Mouse (Mus musculus) neural tube, embryonic 11.5 days (tissue): ENCODE data around the gene Ntn1. TPM values are rescaled to one million over a fixed set of nuclear protein-coding genes. Genes with fewer than 3 reads are reported as not detected.

Experiments used
- ATAC-seq: fragments of 200-750 bp; cut with Nextera tagmentation; 2 replicates; pipeline ENCODE4 v1.8.0; 2017; ENCODE audit warnings: moderate number of reproducible peaks, mild to moderate bottlenecking, moderate TSS enrichment, moderate library complexity; ENCODE audit not compliant: insufficient read depth, low FRiP score, low TSS enrichment
- DNase-seq: peaks from one replicate; pipeline ENCODE4 v3.0.0-alpha.2; 2015; ENCODE audit warnings: low spot score
- H3K27ac ChIP-seq: fragments of 300-500 bp; sonication (generic); 2 replicates; pipeline ENCODE4 v1.5.1; 2014; ENCODE audit warnings: low read depth, mild to moderate bottlenecking, low read length
- H3K27me3 ChIP-seq: fragments of 300-500 bp; sonication (generic); 2 replicates; pipeline ENCODE4 v1.6.1; 2014; ENCODE audit warnings: mild to moderate bottlenecking, low read length, mixed read lengths; ENCODE audit not compliant: control insufficient read depth, insufficient read depth
- H3K36me3 ChIP-seq: fragments of 300-500 bp; sonication (generic); 2 replicates; pipeline ENCODE4 v1.6.1; 2014; ENCODE audit warnings: mild to moderate bottlenecking, low read length, moderate library complexity, mixed read lengths; ENCODE audit not compliant: control insufficient read depth, insufficient read depth
- H3K4me1 ChIP-seq: fragments of 300-500 bp; sonication (generic); 2 replicates; pipeline ENCODE4 v1.6.1; 2014; ENCODE audit warnings: low read length, mixed read lengths; ENCODE audit not compliant: control insufficient read depth, insufficient read depth
- H3K4me2 ChIP-seq: fragments of 300-500 bp; sonication (generic); 2 replicates; pipeline ENCODE4 v1.6.1; 2014; ENCODE audit warnings: low read depth, mild to moderate bottlenecking, moderate library complexity
- H3K4me3 ChIP-seq: fragments of 300-500 bp; sonication (generic); 2 replicates; pipeline ENCODE4 v1.5.1; 2014; ENCODE audit warnings: low read depth, low read length
- H3K9ac ChIP-seq: fragments of 300-500 bp; sonication (generic); 2 replicates; pipeline ENCODE4 v1.6.1; 2014; ENCODE audit warnings: mild to moderate bottlenecking, low read length
- H3K9me3 ChIP-seq: fragments of 300-500 bp; sonication (generic); 2 replicates; pipeline ENCODE4 v1.6.1; 2016; ENCODE audit warnings: low read length; ENCODE audit not compliant: control insufficient read depth
- WGBS: fragments of 180-500 bp; shearing (Covaris S2); extraction: QIAGEN DNeasy Blood & Tissue Kit; methylation state at CpG from one replicate; pipeline ENCODE4 v1.1.7; 2014; 5-methylcytosine and 5-hydroxymethylcytosine counted together
- polyA plus RNA-seq: library from polyadenylated mRNA; unstranded; fragments of >200 nt; fragmentation: Nextera tagmentation; extraction: Ambion mirVana; gene quantifications from 2 replicates; pipeline ENCODE4 v1.2.1, GENCODE M21; 2014

Ntn1 gene
- polyA plus RNA-seq, 1 experiment from 2014 or later = 10.0 TPM

GRCm38 (mm10) chr11:68199801-68200423, 200.7 kb downstream of the Ntn1 start:
- H3K27ac ChIP-seq = no peak overlapping the region
- ATAC-seq = no peak
- H3K9ac ChIP-seq = no peak overlapping the region
- no peaks in the 10 kb centered on the region for H3K9me3 ChIP-seq
- DNase-seq = no peak
- H3K4me1 ChIP-seq = peaks cover 18% of the 10 kb centered on the region
- no peak overlapping the region for H3K4me2 ChIP-seq
- H3K27me3 ChIP-seq = no peaks in the 10 kb centered on the region
- no peaks in the 10 kb centered on the region for H3K36me3 ChIP-seq
- 41% methylated on average over 10 of the region's 10 CpGs for WGBS
- no peak overlapping the region for H3K4me3 ChIP-seq

- Histone ChIP-seq H3K4me2 (no peak overlapping the region), H3K4me3 (no peak overlapping the region), H3K27ac (no peak overlapping the region), H3K27me3 (no peaks in the 10 kb centered on the region), H3K9ac (no peak overlapping the region), H3K9me3 (no peaks in the 10 kb centered on the region), H3K4me1 (peaks cover 18% of the 10 kb centered on the region), H3K36me3 (no peaks in the 10 kb centered on the region)
- ATAC-seq = no peak
- 65% methylated on average over 8 of the region's 8 CpGs for WGBS
- DNase-seq = no peak
Observed at GRCm38 (mm10) chr11:68199103-68199502, 201.5 kb downstream of the Ntn1 start.

- H3K4me1 ChIP-seq = peaks cover 15% of the 10 kb centered on the region
- H3K9me3 ChIP-seq = no peaks in the 10 kb centered on the region
- H3K27me3 ChIP-seq = no peaks in the 10 kb centered on the region
- no peak overlapping the region for H3K4me2 ChIP-seq
- no peaks in the 10 kb centered on the region for H3K36me3 ChIP-seq
- no peak for ATAC-seq
- H3K9ac ChIP-seq = no peak overlapping the region
- 57% methylated on average over 10 of the region's 10 CpGs for WGBS
- H3K4me3 ChIP-seq = no peak overlapping the region
- no peak overlapping the region for H3K27ac ChIP-seq
- no peak for DNase-seq
Observed at GRCm38 (mm10) chr11:68198696-68199095, 201.9 kb downstream of the Ntn1 start.

GRCm38 (mm10) chr11:68197471-68197870, 203.2 kb downstream of the Ntn1 start:
- DNase-seq (no peak), ATAC-seq (no peak)
- no peak overlapping the region for H3K27ac ChIP-seq
- no peaks in the 10 kb centered on the region for H3K27me3 ChIP-seq
- H3K9ac ChIP-seq = no peak overlapping the region
- 84% methylated on average over 11 of the region's 11 CpGs for WGBS
- no peak overlapping the region for H3K4me3 ChIP-seq
- H3K9me3 ChIP-seq = no peaks in the 10 kb centered on the region
- no peaks in the 10 kb centered on the region for H3K36me3 ChIP-seq
- no peak overlapping the region for H3K4me2 ChIP-seq
- peaks cover 9% of the 10 kb centered on the region; the same call in 1 of the 2 replicates for H3K4me1 ChIP-seq

- WGBS = 70% methylated on average over 6 of the region's 6 CpGs
- H3K4me2 ChIP-seq = no peak overlapping the region
- no peak for DNase-seq
Observed at GRCm38 (mm10) chr11:68196566-68196965, 204.1 kb downstream of the Ntn1 start.

GRCm38 (mm10) chr11:68195693-68196176, 204.9 kb downstream of the Ntn1 start:
- Histone ChIP-seq H3K27ac (no peak overlapping the region), H3K9ac (no peak overlapping the region), H3K36me3 (no peaks in the 10 kb centered on the region), H3K4me3 (no peak overlapping the region), H3K27me3 (no peaks in the 10 kb centered on the region), H3K9me3 (no peaks in the 10 kb centered on the region), H3K4me1 (peaks cover 6% of the 10 kb centered on the region; the same call in 1 of the 2 replicates), H3K4me2 (no peak overlapping the region)
- WGBS = 52% methylated on average over 10 of the region's 10 CpGs
- DNase-seq (no peak), ATAC-seq (no peak)

More at GRCm38 (mm10) chr11:68196566-68196965, 204.1 kb downstream of the Ntn1 start:
- H3K36me3 ChIP-seq = no peaks in the 10 kb centered on the region
- H3K9ac ChIP-seq = no peak overlapping the region
- H3K27ac ChIP-seq = no peak overlapping the region
- no peak overlapping the region for H3K4me3 ChIP-seq
- H3K27me3 ChIP-seq = no peaks in the 10 kb centered on the region
- peaks cover 6% of the 10 kb centered on the region; the same call in 1 of the 2 replicates for H3K4me1 ChIP-seq
- H3K9me3 ChIP-seq = no peaks in the 10 kb centered on the region
- ATAC-seq = no peak

- Histone ChIP-seq H3K9ac (no peak overlapping the region), H3K9me3 (no peaks in the 10 kb centered on the region), H3K4me3 (no peak overlapping the region), H3K27me3 (no peaks in the 10 kb centered on the region), H3K36me3 (no peaks in the 10 kb centered on the region), H3K27ac (no peak overlapping the region), H3K4me1 (peaks cover 6% of the 10 kb centered on the region; the same call in 1 of the 2 replicates), H3K4me2 (no peak overlapping the region)
- 71% methylated on average over 6 of the region's 6 CpGs for WGBS
- DNase-seq = no peak
- ATAC-seq = no peak
Observed at GRCm38 (mm10) chr11:68195168-68195567, 205.5 kb downstream of the Ntn1 start.

GRCm38 (mm10) chr11:68190849-68191248, 209.8 kb downstream of the Ntn1 start:
- Histone ChIP-seq H3K4me1 (peaks cover 11% of the 10 kb centered on the region), H3K27ac (no peak overlapping the region), H3K36me3 (no peaks in the 10 kb centered on the region), H3K9me3 (no peaks in the 10 kb centered on the region), H3K9ac (no peak overlapping the region), H3K4me3 (no peak overlapping the region), H3K4me2 (no peak overlapping the region), H3K27me3 (no peaks in the 10 kb centered on the region)
- WGBS = 87% methylated on average over 5 of the region's 5 CpGs
- DNase-seq = no peak
- no peak for ATAC-seq

GRCm38 (mm10) chr11:68188695-68189201, 211.9 kb downstream of the Ntn1 start:
- Histone ChIP-seq H3K27ac (peak overlapping the region; percentile 44; the same call in 1 of the 2 replicates), H3K9ac (no peak overlapping the region), H3K4me1 (peaks cover 8% of the 10 kb centered on the region), H3K27me3 (no peaks in the 10 kb centered on the region), H3K4me3 (no peak overlapping the region), H3K4me2 (no peak overlapping the region), H3K9me3 (no peaks in the 10 kb centered on the region), H3K36me3 (no peaks in the 10 kb centered on the region)
- ATAC-seq (no peak), DNase-seq (peak; percentile 35)
- WGBS = 70% methylated on average over 12 of the region's 12 CpGs
